Mouse (Mus musculus): ENCODE data around the gene Prpf18. TPM values are rescaled to one million over a fixed set of nuclear protein-coding genes. Genes with fewer than 3 reads are reported as not detected.

The Prpf18 gene
- polyA plus RNA-seq, 1 experiment from 2014 or later, result 26.4 TPM

GRCm38 (mm10) chr2:4603361-4603945, 48.5 kb downstream of the Prpf18 start:
- H3K4me1 ChIP-seq (ENCODE audit: control insufficient read depth, insufficient read depth, low read length), result no peaks in the 10 kb centered on the region
- no peak overlapping the region for H3K4me2 ChIP-seq (ENCODE audit: low read depth, low read length)
- H3K36me3 ChIP-seq (ENCODE audit: control insufficient read depth, insufficient read depth, low read length), result peaks cover 19% of the 10 kb centered on the region
- H3K27me3 ChIP-seq (replicated peaks; ENCODE audit: control insufficient read depth, insufficient read depth, low read length), result no peaks in the 10 kb centered on the region
- no peak overlapping the region for H3K9ac ChIP-seq (ENCODE audit: low read depth, low read length)
- WGBS, result 86% methylated on average over 33 of the region's 33 CpGs
- H3K27ac ChIP-seq (ENCODE audit: low read length), result no peak overlapping the region
- H3K9me3 ChIP-seq (ENCODE audit: control insufficient read depth, low read length), result no peaks in the 10 kb centered on the region
- no peak overlapping the region for H3K4me3 ChIP-seq (ENCODE audit: low read length)
- ATAC-seq, result 0 out of 2 replicates have a peak, but pooled peaks have one; percentile 18

- 53% methylated on average over 15 of the region's 15 CpGs for WGBS
- Histone ChIP-seq H3K36me3 (ENCODE audit: control insufficient read depth, insufficient read depth, low read length) (peaks cover 19% of the 10 kb centered on the region), H3K4me2 (ENCODE audit: low read depth, low read length) (no peak overlapping the region), H3K9ac (ENCODE audit: low read depth, low read length) (no peak overlapping the region), H3K27ac (ENCODE audit: low read length) (no peak overlapping the region), H3K4me3 (ENCODE audit: low read length) (no peak overlapping the region), H3K27me3 (replicated peaks; ENCODE audit: control insufficient read depth, insufficient read depth, low read length) (no peaks in the 10 kb centered on the region), H3K9me3 (ENCODE audit: control insufficient read depth, low read length) (no peaks in the 10 kb centered on the region), H3K4me1 (ENCODE audit: control insufficient read depth, insufficient read depth, low read length) (no peaks in the 10 kb centered on the region)
- no peak for ATAC-seq
Measured at GRCm38 (mm10) chr2:4601034-4601890, 50.7 kb downstream of the Prpf18 start.

- peaks cover 14% of the 10 kb centered on the region for H3K36me3 ChIP-seq (ENCODE audit: control insufficient read depth, insufficient read depth, low read length)
Measured at GRCm38 (mm10) chr2:4596992-4597391, 54.9 kb downstream of the Prpf18 start.

GRCm38 (mm10) chr2:4593878-4594387, 58.0 kb downstream of the Prpf18 start:
- peaks cover 10% of the 10 kb centered on the region; the same call in 1 of the 2 replicates for H3K4me1 ChIP-seq (ENCODE audit: control insufficient read depth, insufficient read depth, low read length)
- no peak overlapping the region for H3K4me2 ChIP-seq (ENCODE audit: low read depth, low read length)
- H3K27me3 ChIP-seq (replicated peaks; ENCODE audit: control insufficient read depth, insufficient read depth, low read length), result no peaks in the 10 kb centered on the region
- peaks cover 19% of the 10 kb centered on the region for H3K36me3 ChIP-seq (ENCODE audit: control insufficient read depth, insufficient read depth, low read length)
- H3K4me3 ChIP-seq (ENCODE audit: low read length), result no peak overlapping the region
- 85% methylated on average over 3 of the region's 3 CpGs for WGBS
- peak; percentile 29; the same call in 1 of the 2 replicates for ATAC-seq
- no peaks in the 10 kb centered on the region for H3K9me3 ChIP-seq (ENCODE audit: control insufficient read depth, low read length)
- H3K9ac ChIP-seq (ENCODE audit: low read depth, low read length), result no peak overlapping the region
- no peak overlapping the region for H3K27ac ChIP-seq (ENCODE audit: low read length)

More at GRCm38 (mm10) chr2:4596992-4597391, 54.9 kb downstream of the Prpf18 start:
- no peaks in the 10 kb centered on the region for H3K27me3 ChIP-seq (replicated peaks; ENCODE audit: control insufficient read depth, insufficient read depth, low read length)
- no peak for ATAC-seq
- H3K4me1 ChIP-seq (ENCODE audit: control insufficient read depth, insufficient read depth, low read length), result peaks cover 8% of the 10 kb centered on the region; the same call in 1 of the 2 replicates
- no peak overlapping the region for H3K4me3 ChIP-seq (ENCODE audit: low read length)
- no peak overlapping the region for H3K9ac ChIP-seq (ENCODE audit: low read depth, low read length)
- H3K9me3 ChIP-seq (ENCODE audit: control insufficient read depth, low read length), result no peaks in the 10 kb centered on the region
- no peak overlapping the region for H3K27ac ChIP-seq (ENCODE audit: low read length)
- H3K4me2 ChIP-seq (ENCODE audit: low read depth, low read length), result no peak overlapping the region
- WGBS, result 85% methylated on average over 7 of the region's 7 CpGs

- Histone ChIP-seq H3K9me3 (ENCODE audit: control insufficient read depth, low read length) (no peaks in the 10 kb centered on the region), H3K4me1 (ENCODE audit: control insufficient read depth, insufficient read depth, low read length) (peaks cover 12% of the 10 kb centered on the region), H3K4me2 (ENCODE audit: low read depth, low read length) (no peak overlapping the region), H3K4me3 (ENCODE audit: low read length) (no peak overlapping the region), H3K36me3 (ENCODE audit: control insufficient read depth, insufficient read depth, low read length) (peaks cover 16% of the 10 kb centered on the region), H3K27ac (ENCODE audit: low read length) (no peak overlapping the region), H3K27me3 (replicated peaks; ENCODE audit: control insufficient read depth, insufficient read depth, low read length) (no peaks in the 10 kb centered on the region), H3K9ac (ENCODE audit: low read depth, low read length) (no peak overlapping the region)
- ATAC-seq, result peak; percentile 87
- 28% methylated on average over 9 of the region's 9 CpGs for WGBS
Measured at GRCm38 (mm10) chr2:4593433-4593832, 58.5 kb downstream of the Prpf18 start.

GRCm38 (mm10) chr2:4592666-4593065, 59.2 kb downstream of the Prpf18 start:
- H3K27ac ChIP-seq (ENCODE audit: low read length), result no peak overlapping the region
- H3K4me2 ChIP-seq (ENCODE audit: low read depth, low read length), result no peak overlapping the region
- no peaks in the 10 kb centered on the region for H3K9me3 ChIP-seq (ENCODE audit: control insufficient read depth, low read length)
- WGBS, result 89% methylated on average over 7 of the region's 7 CpGs
- H3K4me3 ChIP-seq (ENCODE audit: low read length), result no peak overlapping the region
- H3K27me3 ChIP-seq (replicated peaks; ENCODE audit: control insufficient read depth, insufficient read depth, low read length), result no peaks in the 10 kb centered on the region
- no peak for ATAC-seq
- H3K36me3 ChIP-seq (ENCODE audit: control insufficient read depth, insufficient read depth, low read length), result peaks cover 16% of the 10 kb centered on the region
- peaks cover 20% of the 10 kb centered on the region for H3K4me1 ChIP-seq (ENCODE audit: control insufficient read depth, insufficient read depth, low read length)
- H3K9ac ChIP-seq (ENCODE audit: low read depth, low read length), result no peak overlapping the region

GRCm38 (mm10) chr2:4591647-4592046, 60.3 kb downstream of the Prpf18 start:
- H3K36me3 ChIP-seq (ENCODE audit: control insufficient read depth, insufficient read depth, low read length), result peaks cover 16% of the 10 kb centered on the region
- H3K4me1 ChIP-seq (ENCODE audit: control insufficient read depth, insufficient read depth, low read length), result peaks cover 27% of the 10 kb centered on the region
- WGBS, result 77% methylated on average over 3 of the region's 3 CpGs
- H3K4me3 ChIP-seq (ENCODE audit: low read length), result no peak overlapping the region
- no peak overlapping the region for H3K4me2 ChIP-seq (ENCODE audit: low read depth, low read length)
- no peak overlapping the region for H3K27ac ChIP-seq (ENCODE audit: low read length)
- no peak overlapping the region for H3K9ac ChIP-seq (ENCODE audit: low read depth, low read length)
- H3K9me3 ChIP-seq (ENCODE audit: control insufficient read depth, low read length), result no peaks in the 10 kb centered on the region
- no peaks in the 10 kb centered on the region for H3K27me3 ChIP-seq (replicated peaks; ENCODE audit: control insufficient read depth, insufficient read depth, low read length)
- ATAC-seq, result no peak

GRCm38 (mm10) chr2:4587685-4588409, 64.1 kb downstream of the Prpf18 start:
- Histone ChIP-seq H3K9me3 (ENCODE audit: control insufficient read depth, low read length) (no peaks in the 10 kb centered on the region), H3K27ac (ENCODE audit: low read length) (peak overlapping the region; percentile 79), H3K4me1 (ENCODE audit: control insufficient read depth, insufficient read depth, low read length) (peaks cover 37% of the 10 kb centered on the region), H3K4me2 (ENCODE audit: low read depth, low read length) (no peak overlapping the region), H3K27me3 (replicated peaks; ENCODE audit: control insufficient read depth, insufficient read depth, low read length) (no peaks in the 10 kb centered on the region), H3K36me3 (ENCODE audit: control insufficient read depth, insufficient read depth, low read length) (peaks cover 10% of the 10 kb centered on the region), H3K4me3 (ENCODE audit: low read length) (no peak overlapping the region), H3K9ac (ENCODE audit: low read depth, low read length) (peak overlapping the region; percentile 29; the same call in 1 of the 2 replicates)
- ATAC-seq, result peak; percentile 43
- 44% methylated on average over 13 of the region's 13 CpGs for WGBS

GRCm38 (mm10) chr2:4586245-4586644, 65.7 kb downstream of the Prpf18 start:
- Histone ChIP-seq H3K4me2 (ENCODE audit: low read depth, low read length) (no peak overlapping the region), H3K9ac (ENCODE audit: low read depth, low read length) (no peak overlapping the region), H3K9me3 (ENCODE audit: control insufficient read depth, low read length) (no peaks in the 10 kb centered on the region), H3K27ac (ENCODE audit: low read length) (peak overlapping the region; percentile 51), H3K4me3 (ENCODE audit: low read length) (no peak overlapping the region), H3K27me3 (replicated peaks; ENCODE audit: control insufficient read depth, insufficient read depth, low read length) (no peaks in the 10 kb centered on the region), H3K36me3 (ENCODE audit: control insufficient read depth, insufficient read depth, low read length) (no peaks in the 10 kb centered on the region), H3K4me1 (ENCODE audit: control insufficient read depth, insufficient read depth, low read length) (peaks cover 34% of the 10 kb centered on the region)
- WGBS, result 50% methylated on average over 11 of the region's 11 CpGs
- no peak for ATAC-seq

All from intestine, embryonic 16.5 days (tissue).